Mouse (Mus musculus) urinary bladder, postnatal 14 days (tissue): Measurements from ENCODE around the gene Tbx3.
A peak's percentile ranks its signal among the peaks of the same experiment; 100 is the strongest.

ENCODE experiments used
- DNase-seq: peaks from one replicate; pipeline ENCODE4 v3.0.0; 2021; ENCODE audit warnings: low spot score

The Tbx3 gene

GRCm38 (mm10) chr5:119670566-119671108 lies at the start of gene Tbx3:
Tbx3 (plus strand) TSS chr5:119670669.
- DNase-seq, result peak; percentile 96

- DNase-seq, result no peak
These were observed 48.4 kb upstream of the Tbx3 start for GRCm38 (mm10) chr5:119622076-119622475.

GRCm38 (mm10) chr5:119624554-119624953 lies 45.9 kb upstream of the Tbx3 start:
- no peak for DNase-seq

DNA sequence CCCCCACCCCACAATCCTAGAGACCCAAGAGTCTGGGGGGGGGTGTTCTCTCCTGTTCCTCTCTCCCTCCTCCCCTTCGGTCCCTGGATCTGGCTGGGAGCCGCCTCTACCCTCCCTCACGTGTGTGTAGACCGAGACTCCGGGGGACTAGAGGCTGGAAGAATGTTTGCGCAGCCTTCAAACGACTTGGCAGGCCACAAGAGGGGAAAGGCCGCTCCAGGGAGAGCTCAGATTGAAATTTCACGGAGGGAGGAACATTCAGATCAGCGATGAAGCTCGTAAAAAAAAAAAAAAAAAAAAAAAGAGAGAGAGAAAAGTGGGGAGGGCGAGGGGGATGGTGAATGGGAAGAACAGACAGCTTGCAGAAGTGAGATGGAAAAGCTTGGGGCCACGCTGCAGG lies 44.9 kb upstream of the Tbx3 start:
- DNase-seq, result peak; percentile 49

GRCm38 (mm10) chr5:119626154-119626553 lies 44.3 kb upstream of the Tbx3 start:
- DNase-seq, result no peak

- no peak for DNase-seq
These were observed 43.8 kb upstream of the Tbx3 start for GRCm38 (mm10) chr5:119626662-119627061.

- DNase-seq, result no peak
These were observed 42.4 kb upstream of the Tbx3 start for GRCm38 (mm10) chr5:119628100-119628499.

- no peak for DNase-seq
These were observed 41.6 kb upstream of the Tbx3 start for GRCm38 (mm10) chr5:119628746-119629327.

DNA sequence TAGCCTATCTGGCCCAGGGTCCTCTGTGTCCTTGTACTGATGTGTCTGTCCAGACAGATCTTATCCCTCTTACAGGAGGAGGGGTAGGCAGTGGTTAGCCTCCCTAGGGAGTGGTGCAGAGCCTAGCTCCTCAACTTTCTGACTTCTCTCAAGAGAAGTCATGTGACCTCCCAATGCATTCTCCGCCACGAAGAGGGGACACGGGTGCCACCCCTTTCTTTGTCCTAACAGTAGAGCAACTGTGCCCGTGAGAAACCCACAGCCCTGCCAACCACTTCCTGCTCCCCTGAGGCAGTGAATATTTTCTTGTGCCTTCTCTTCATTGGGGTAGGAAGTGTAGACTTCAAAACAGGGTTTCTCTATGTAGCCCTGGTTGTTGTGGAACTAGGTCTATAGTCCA lies 36.9 kb upstream of the Tbx3 start:
- no peak for DNase-seq

DNA sequence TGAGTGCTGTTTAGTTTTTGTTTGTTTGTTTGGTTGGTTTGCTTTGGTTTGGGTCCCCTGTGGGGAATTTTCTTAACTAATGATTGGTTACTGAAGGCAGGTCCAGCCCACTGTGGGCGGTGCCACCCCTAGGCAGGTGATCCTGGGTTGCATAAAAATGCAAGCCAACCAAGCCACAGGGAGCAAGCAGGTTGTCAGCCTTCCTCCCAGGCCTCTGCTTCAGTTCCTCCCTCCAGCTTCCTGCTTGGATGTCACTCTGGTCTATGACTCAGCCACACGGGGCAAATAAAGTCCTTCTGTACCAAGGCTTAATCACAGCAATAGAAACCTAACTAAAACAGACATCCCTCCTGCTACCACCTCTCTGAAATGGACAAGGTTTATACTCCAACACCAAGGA lies 35.6 kb upstream of the Tbx3 start:
- DNase-seq, result peak; percentile 41

DNA sequence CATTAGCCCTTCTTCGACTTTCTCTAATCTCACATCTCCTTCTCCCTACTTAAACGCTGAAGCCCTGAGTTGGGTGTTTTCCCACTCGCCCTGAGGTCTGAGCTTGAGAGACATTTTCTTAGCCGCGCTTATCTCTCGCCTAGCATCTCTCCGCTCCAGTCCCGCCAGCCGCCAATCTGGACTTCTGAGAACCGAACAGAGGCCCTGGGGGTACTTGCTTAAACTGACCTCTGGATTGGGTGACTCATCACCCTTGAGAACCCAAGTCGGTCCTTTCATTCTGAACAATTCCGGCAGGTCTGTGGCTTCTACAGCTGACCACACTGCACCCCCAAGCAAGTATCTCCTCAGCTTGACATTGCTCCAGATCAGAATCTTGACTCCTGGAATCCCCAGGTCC lies 32.2 kb upstream of the Tbx3 start:
- peak; percentile 43 for DNase-seq

DNA sequence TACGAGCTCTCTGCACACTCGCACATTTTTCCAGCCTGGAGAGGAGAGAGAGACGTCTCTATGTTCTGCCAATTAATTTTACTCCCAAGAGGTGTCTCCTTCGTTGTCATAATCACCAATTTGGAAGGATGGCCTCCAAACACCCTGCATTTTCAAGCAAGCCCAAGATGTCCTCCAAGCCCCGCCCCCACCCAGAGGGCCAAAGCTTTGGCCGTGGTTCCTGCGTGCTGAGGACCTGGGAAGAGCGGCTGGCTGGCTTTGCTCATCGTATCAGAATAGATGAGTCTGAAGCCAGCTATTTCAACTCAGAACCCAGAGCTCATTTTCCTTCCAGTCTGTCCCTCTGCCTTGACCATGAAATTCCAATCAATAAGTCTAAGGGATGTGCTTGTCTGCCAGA lies 29.4 kb upstream of the Tbx3 start:
- DNase-seq, result no peak

GRCm38 (mm10) chr5:119641714-119642113 lies 28.8 kb upstream of the Tbx3 start:
- DNase-seq, result no peak

DNA sequence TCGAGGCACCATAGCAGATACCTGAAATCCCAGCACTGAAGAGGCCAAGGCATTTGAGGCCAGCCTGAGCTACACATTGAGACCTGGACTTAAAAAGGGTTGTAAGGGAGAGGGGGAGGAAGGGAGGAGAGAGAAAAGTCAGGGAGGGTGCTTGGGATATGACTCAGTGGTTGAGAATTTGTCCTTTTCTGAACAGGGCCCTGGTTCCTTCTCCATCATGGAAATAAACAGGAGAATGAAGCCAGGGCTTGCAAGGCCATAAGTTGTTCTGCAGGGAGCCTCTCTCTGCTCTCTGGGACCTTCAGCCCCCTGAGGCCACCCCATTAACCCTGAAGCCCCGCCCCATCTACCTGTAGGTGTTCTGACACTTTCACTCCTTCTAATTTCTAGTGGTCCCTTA lies 23.5 kb upstream of the Tbx3 start:
- no peak for DNase-seq

GRCm38 (mm10) chr5:119651135-119651965 lies 19.1 kb upstream of the Tbx3 start:
- no peak for DNase-seq

GRCm38 (mm10) chr5:119656354-119656753 lies 14.1 kb upstream of the Tbx3 start:
- no peak for DNase-seq

GRCm38 (mm10) chr5:119656856-119657255 lies 13.6 kb upstream of the Tbx3 start:
- no peak for DNase-seq

DNA sequence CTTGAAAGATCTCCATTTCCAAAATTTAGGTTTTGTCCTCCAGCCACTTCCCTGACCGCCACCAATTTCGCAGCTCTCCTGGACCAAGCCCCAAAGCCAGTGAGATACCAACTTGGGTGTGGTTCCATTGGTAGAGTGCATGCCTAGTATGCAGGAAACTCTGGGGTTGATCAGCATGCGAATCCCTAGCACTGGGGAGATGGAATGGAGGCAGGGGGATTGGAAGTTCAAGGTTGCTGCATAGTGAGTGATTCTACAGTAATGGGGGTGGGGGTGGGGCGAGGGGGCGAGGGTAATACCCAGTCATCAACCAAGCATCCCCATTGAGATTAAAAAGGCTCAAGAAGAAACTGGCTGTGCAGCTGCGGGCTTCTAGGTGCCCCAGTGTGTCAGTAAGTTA lies 13.1 kb upstream of the Tbx3 start:
- no peak for DNase-seq

DNA sequence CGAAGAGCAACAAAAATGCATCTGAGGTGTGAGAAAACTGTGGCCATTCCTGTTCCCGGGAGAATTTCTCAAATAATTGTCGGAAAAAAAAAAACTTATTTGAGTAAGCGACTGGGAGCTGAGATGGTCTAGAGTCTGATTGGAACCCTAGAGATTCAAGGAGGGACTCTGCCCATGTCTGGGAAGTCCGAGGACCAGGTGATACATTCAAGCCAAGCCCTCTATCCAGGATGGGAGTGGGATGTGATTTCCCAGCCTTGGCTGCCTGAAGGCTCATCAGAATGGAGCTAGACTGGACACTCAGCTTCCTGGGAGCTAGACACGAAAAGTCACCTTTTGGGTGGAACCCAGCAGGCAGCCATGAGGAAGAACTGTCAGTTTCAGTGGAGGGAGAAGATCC lies 12.7 kb upstream of the Tbx3 start:
- no peak for DNase-seq

- DNase-seq, result no peak
These were observed 12.1 kb upstream of the Tbx3 start for GRCm38 (mm10) chr5:119658396-119658795.

DNA sequence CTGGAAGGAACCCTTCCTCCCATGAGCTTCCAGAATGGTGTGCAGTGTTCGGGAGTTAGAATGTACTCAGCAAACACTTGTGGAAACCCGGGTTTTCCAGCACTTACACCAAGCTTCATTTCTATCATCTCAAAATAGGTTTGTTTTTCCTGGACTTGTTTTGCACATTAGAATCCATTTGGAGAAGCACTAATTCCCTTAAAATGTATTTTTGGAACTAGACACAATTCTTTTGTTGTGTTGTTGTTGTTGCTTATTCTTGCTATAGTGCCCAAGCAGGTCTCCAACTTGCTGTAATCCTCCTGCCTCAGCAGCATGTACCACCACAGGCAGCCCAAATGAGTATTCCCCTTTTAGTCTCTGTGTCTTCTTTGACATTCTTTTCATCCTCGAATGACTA lies 11.4 kb upstream of the Tbx3 start:
- no peak for DNase-seq

DNA sequence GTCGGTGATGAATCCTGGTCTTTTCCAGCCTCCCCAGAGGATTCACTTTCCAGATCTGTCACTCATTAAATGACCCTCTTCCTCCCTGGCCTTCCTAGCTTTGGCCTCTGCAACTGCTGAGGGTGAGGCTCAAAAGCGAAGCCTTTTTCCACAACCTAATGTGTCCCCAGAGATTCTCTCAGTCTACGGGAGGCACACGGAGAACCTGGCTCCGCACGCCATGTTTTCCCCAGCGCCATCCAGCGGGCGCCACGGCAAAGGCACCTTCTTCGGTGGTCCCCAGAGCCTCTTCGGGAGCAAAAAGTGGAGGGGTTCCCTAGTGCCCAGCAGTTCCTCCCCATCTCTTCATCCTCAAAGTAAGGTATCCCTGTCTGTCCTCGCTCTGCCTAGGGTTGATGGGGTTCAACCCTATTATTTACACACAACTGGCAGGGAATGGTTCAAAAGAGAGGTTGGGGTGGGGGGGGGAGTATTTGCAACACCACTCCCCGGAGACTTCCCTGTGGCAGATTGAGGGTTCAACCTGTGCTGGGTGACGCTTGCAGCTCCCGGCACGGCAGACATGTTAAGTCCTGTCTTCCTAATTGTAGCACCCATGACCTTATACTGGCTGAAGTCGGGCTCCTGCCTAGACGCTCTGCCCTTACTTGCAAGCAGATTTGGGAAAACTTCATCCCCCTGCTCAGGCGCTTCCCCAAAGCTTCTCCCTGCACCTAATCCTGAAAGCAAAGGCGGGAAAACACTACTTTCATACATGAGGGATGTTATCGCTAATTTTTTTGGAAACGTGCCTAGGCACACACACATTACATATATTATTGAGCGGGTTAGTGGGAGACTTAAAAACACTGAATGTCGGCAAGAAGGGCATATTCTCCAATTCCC lies 9.7 kb upstream of the Tbx3 start:
- DNase-seq, result no peak

- DNase-seq, result no peak
These were observed 9.0 kb upstream of the Tbx3 start for GRCm38 (mm10) chr5:119661474-119661873.
